Mouse (Mus musculus) forebrain, embryonic 14.5 days (tissue): ENCODE measurements around the gene Zfp839. TPM values are rescaled to one million over a fixed set of nuclear protein-coding genes. Genes with fewer than 3 reads are reported as not detected.

Source experiments
- ATAC-seq: fragments of 200-750 bp; cut with Nextera tagmentation; 2 replicates; pipeline ENCODE4 v1.8.0; 2017; ENCODE audit warnings: mild to moderate bottlenecking, moderate library complexity
- DNase-seq: peaks from one replicate; pipeline ENCODE4 v3.0.0-alpha.2; 2015; ENCODE audit warnings: low spot score
- H3K27ac ChIP-seq: fragments of 300-500 bp; sonication (generic); 2 replicates; pipeline ENCODE4 v1.5.1; 2014; ENCODE audit warnings: low read depth, mild to moderate bottlenecking, control low read depth, low read length, moderate library complexity
- H3K27me3 ChIP-seq: fragments of 300-500 bp; sonication (generic); replicated peaks from 2 replicates; pipeline ENCODE4 v1.6.1; 2014; ENCODE audit warnings: low read length, control low read depth, mixed read lengths; ENCODE audit not compliant: control insufficient read depth, insufficient read depth
- H3K36me3 ChIP-seq: fragments of 300-500 bp; sonication (generic); 2 replicates; pipeline ENCODE4 v1.6.1; 2014; ENCODE audit warnings: low read length, control low read depth; ENCODE audit not compliant: control insufficient read depth, insufficient read depth
- H3K4me1 ChIP-seq: fragments of 300-500 bp; sonication (generic); 2 replicates; pipeline ENCODE4 v1.6.1; 2014; ENCODE audit warnings: antibody characterized with exemption, low read length, control low read depth; ENCODE audit not compliant: control insufficient read depth, insufficient read depth
- H3K4me2 ChIP-seq: fragments of 300-500 bp; sonication (generic); 2 replicates; pipeline ENCODE4 v1.6.1; 2014; ENCODE audit warnings: mild to moderate bottlenecking, control low read depth, low read length
- H3K4me3 ChIP-seq: fragments of 300-500 bp; sonication (generic); 2 replicates; pipeline ENCODE4 v1.5.1; 2014; ENCODE audit warnings: low read depth, low read length, control low read depth
- H3K9ac ChIP-seq: fragments of 300-500 bp; sonication (generic); 2 replicates; pipeline ENCODE4 v1.6.1; 2014; ENCODE audit warnings: mild to moderate bottlenecking, low read length, control low read depth, moderate library complexity
- H3K9me3 ChIP-seq: fragments of 300-500 bp; sonication (generic); replicated peaks from 2 replicates; pipeline ENCODE4 v1.6.1; 2016; ENCODE audit warnings: low read length, control low read depth, mixed read lengths; ENCODE audit not compliant: control insufficient read depth
- WGBS: fragments of 180-500 bp; shearing (Covaris S2); extraction: QIAGEN DNeasy Blood & Tissue Kit; methylation state at CpG from one replicate; pipeline ENCODE4 v1.1.7; 2014; 5-methylcytosine and 5-hydroxymethylcytosine counted together
- polyA plus RNA-seq: library from polyadenylated mRNA; unstranded; fragments of >200 nt; fragmentation: Nextera tagmentation; extraction: Ambion mirVana; gene quantifications from 2 replicates; pipeline ENCODE4 v1.2.1, GENCODE M21; 2014

Gene Zfp839
- polyA plus RNA-seq, 1 experiment from 2014 or later, result 0.81 TPM

DNA sequence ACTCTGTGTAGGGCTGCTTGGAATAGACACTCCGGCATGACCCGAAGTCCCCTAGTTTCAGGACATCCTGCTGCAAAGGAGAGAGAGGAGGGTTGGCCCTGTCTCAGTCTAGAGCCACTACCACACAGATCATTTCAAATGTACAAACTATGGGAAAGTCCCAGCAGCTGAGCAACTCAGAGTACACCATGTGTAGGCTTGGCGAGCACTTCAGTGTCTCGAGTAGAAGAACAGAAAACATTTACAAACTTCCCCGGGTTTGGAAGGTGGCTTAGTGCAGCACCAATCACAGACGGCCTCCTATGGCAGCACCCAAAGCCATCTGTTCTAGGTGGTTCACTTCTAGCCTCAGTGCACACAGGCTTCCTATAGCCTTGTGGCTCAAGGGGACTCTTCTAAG is 36.4 kb upstream of the Zfp839 start:
- H3K27ac ChIP-seq, result no peak overlapping the region
- WGBS, result 96% methylated on average over 6 of the region's 6 CpGs
- no peaks in the 10 kb centered on the region for H3K9me3 ChIP-seq
- no peak overlapping the region for H3K4me2 ChIP-seq
- DNase-seq (no peak), ATAC-seq (no peak)
- no peak overlapping the region for H3K9ac ChIP-seq
- peaks cover 22% of the 10 kb centered on the region; the same call in 1 of the 2 replicates for H3K36me3 ChIP-seq
- H3K27me3 ChIP-seq, result no peaks in the 10 kb centered on the region
- H3K4me3 ChIP-seq, result no peak overlapping the region
- no peaks in the 10 kb centered on the region for H3K4me1 ChIP-seq

DNA sequence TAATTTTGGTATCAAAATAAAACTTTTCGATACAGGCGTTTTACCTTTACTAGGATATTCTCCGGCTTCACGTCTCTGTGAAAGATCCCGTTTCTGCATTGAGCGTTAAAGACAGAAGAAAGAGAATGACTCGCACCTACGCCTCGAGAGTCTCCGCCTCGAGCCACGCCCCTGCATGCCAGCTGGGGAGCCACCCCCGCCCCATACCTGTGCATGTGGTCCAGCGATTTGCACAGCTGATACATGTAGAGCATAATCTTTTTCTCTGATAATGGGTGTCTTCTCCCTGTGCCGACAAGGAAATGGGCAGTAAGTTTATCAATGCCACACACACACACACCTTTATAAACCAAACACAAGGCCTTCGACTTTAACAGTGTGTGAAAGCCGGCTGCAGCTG is 35.1 kb upstream of the Zfp839 start:
- H3K4me1 ChIP-seq, result no peaks in the 10 kb centered on the region
- no peak overlapping the region for H3K4me3 ChIP-seq
- no peaks in the 10 kb centered on the region for H3K9me3 ChIP-seq
- H3K4me2 ChIP-seq, result no peak overlapping the region
- no peak overlapping the region for H3K9ac ChIP-seq
- H3K36me3 ChIP-seq, result peaks cover 22% of the 10 kb centered on the region; the same call in 1 of the 2 replicates
- no peak for ATAC-seq
- WGBS, result 83% methylated on average over 17 of the region's 17 CpGs
- H3K27me3 ChIP-seq, result no peaks in the 10 kb centered on the region
- DNase-seq, result no peak
- H3K27ac ChIP-seq, result no peak overlapping the region

DNA sequence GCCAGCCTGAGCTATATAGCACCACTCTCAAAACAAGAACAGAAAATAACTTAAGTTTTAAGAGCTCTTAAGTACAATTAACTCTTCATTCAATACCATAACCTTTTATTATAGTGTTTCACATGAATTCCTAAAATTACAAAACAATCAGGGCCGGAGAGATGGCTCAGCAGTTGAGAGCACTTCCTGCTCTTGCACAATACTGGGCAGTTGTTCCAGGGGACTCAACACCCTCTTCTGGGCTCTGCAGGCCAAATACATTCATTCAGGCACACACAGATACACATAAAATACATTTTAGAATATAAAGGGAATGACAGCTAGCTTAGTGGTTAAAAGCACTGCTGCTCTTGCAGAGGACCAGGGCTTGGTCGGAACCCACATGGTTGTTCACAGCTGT is 33.2 kb upstream of the Zfp839 start:
- peaks cover 16% of the 10 kb centered on the region; the same call in 1 of the 2 replicates for H3K36me3 ChIP-seq

GRCm38 (mm10) chr12:110819367-110819766 is 30.7 kb upstream of the Zfp839 start:
- no peak for DNase-seq
- 84% methylated on average over 8 of the region's 8 CpGs for WGBS
- H3K9me3 ChIP-seq, result no peaks in the 10 kb centered on the region
- H3K27ac ChIP-seq, result no peak overlapping the region
- H3K36me3 ChIP-seq, result 0 out of 2 replicates have a peak, but pooled peaks cover 5% of the 10 kb centered on the region
- H3K9ac ChIP-seq, result no peak overlapping the region
- H3K4me2 ChIP-seq, result no peak overlapping the region
- no peak for ATAC-seq
- H3K4me3 ChIP-seq, result no peak overlapping the region
- no peaks in the 10 kb centered on the region for H3K27me3 ChIP-seq
- H3K4me1 ChIP-seq, result no peaks in the 10 kb centered on the region

More for the DNA sequence above, 33.2 kb upstream of the Zfp839 start:
- H3K9me3 ChIP-seq, result no peaks in the 10 kb centered on the region
- no peaks in the 10 kb centered on the region for H3K27me3 ChIP-seq
- no peak overlapping the region for H3K4me3 ChIP-seq
- no peak overlapping the region for H3K27ac ChIP-seq
- WGBS, result 86% methylated on average over 2 of the region's 2 CpGs
- no peak overlapping the region for H3K9ac ChIP-seq
- DNase-seq, result no peak
- no peak overlapping the region for H3K4me2 ChIP-seq
- no peak for ATAC-seq
- no peaks in the 10 kb centered on the region for H3K4me1 ChIP-seq

- no peak overlapping the region for H3K27ac ChIP-seq
- DNase-seq, result no peak
- H3K36me3 ChIP-seq, result no peaks in the 10 kb centered on the region
- H3K9ac ChIP-seq, result no peak overlapping the region
- no peak overlapping the region for H3K4me2 ChIP-seq
- no peaks in the 10 kb centered on the region for H3K4me1 ChIP-seq
- no peaks in the 10 kb centered on the region for H3K9me3 ChIP-seq
- no peak overlapping the region for H3K4me3 ChIP-seq
- H3K27me3 ChIP-seq, result no peaks in the 10 kb centered on the region
- 89% methylated on average over 2 of the region's 2 CpGs for WGBS
- ATAC-seq, result no peak
Measured at GRCm38 (mm10) chr12:110821787-110822186, 28.3 kb upstream of the Zfp839 start.

DNA sequence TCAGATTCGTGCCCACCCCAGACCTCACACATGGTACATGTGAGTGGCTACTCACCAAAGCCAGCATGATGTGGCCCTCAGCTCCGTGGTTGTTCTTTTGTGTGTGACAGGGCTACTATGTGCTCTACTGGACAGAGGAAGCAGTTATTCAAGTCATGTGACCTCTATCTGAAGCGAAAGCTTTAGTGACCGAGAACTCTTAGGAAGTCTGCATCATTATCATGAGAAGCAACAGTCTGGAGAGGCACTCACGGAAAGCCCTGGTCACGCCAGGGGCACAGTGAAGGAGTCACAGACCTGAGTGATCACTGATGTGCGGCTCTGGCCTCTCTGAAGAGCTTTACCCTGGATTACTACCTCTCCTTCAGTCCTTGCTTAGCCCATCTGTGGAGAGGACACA is 27.7 kb upstream of the Zfp839 start:
- Histone ChIP-seq H3K36me3 (peaks cover under 1% of the 10 kb centered on the region; the same call in 1 of the 2 replicates), H3K4me2 (no peak overlapping the region), H3K27ac (no peak overlapping the region), H3K4me3 (no peak overlapping the region), H3K27me3 (no peaks in the 10 kb centered on the region), H3K9me3 (no peaks in the 10 kb centered on the region), H3K4me1 (no peaks in the 10 kb centered on the region), H3K9ac (no peak overlapping the region)
- DNase-seq (no peak), ATAC-seq (no peak)
- 91% methylated on average over 7 of the region's 7 CpGs for WGBS

DNA sequence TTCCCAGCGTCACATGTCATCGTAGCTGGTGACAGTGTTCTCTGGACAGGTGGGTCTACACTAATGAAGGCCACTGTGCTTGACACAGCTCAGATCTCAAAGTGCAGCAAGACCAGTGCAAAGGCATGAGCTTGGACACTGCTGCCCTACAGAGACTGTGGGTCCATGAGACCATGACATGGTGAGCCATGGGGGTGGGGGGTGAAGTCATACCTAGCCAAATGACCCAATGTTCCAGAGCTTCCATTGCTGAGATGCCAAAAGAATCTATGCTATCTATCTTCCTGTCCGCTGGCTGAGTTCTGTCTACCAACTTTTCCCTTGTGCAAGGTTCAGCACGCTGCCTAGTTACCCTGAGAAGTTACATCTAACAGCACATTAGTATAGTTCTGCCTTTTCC is 21.1 kb upstream of the Zfp839 start:
- H3K4me2 ChIP-seq, result no peak overlapping the region
- WGBS, result 94% methylated on average over 4 of the region's 4 CpGs

GRCm38 (mm10) chr12:110830293-110831024 is 19.6 kb upstream of the Zfp839 start:
- no peaks in the 10 kb centered on the region for H3K9me3 ChIP-seq
- 86% methylated on average over 10 of the region's 11 CpGs for WGBS
- no peak overlapping the region for H3K4me2 ChIP-seq
- no peak overlapping the region for H3K4me3 ChIP-seq
- DNase-seq, result no peak
- ATAC-seq, result no peak
- H3K36me3 ChIP-seq, result peaks cover 6% of the 10 kb centered on the region; the same call in 1 of the 2 replicates
- H3K4me1 ChIP-seq, result no peaks in the 10 kb centered on the region
- H3K9ac ChIP-seq, result no peak overlapping the region
- no peak overlapping the region for H3K27ac ChIP-seq
- no peaks in the 10 kb centered on the region for H3K27me3 ChIP-seq

More for the DNA sequence above, 21.1 kb upstream of the Zfp839 start:
- Histone ChIP-seq H3K9me3 (no peaks in the 10 kb centered on the region), H3K36me3 (peaks cover 6% of the 10 kb centered on the region; the same call in 1 of the 2 replicates), H3K4me1 (no peaks in the 10 kb centered on the region), H3K27ac (no peak overlapping the region), H3K27me3 (no peaks in the 10 kb centered on the region), H3K4me3 (no peak overlapping the region), H3K9ac (no peak overlapping the region)
- DNase-seq (no peak), ATAC-seq (no peak)

GRCm38 (mm10) chr12:110835182-110835581 is 14.9 kb upstream of the Zfp839 start:
- H3K36me3 ChIP-seq, result no peaks in the 10 kb centered on the region
- ATAC-seq, result no peak
- H3K4me2 ChIP-seq, result no peak overlapping the region

More at GRCm38 (mm10) chr12:110835182-110835581, 14.9 kb upstream of the Zfp839 start:
- WGBS, result 98% methylated on average over 3 of the region's 3 CpGs
- DNase-seq, result no peak
- peaks cover 8% of the 10 kb centered on the region; the same call in 1 of the 2 replicates for H3K4me1 ChIP-seq
- no peak overlapping the region for H3K9ac ChIP-seq
- H3K9me3 ChIP-seq, result no peaks in the 10 kb centered on the region
- no peaks in the 10 kb centered on the region for H3K27me3 ChIP-seq
- H3K4me3 ChIP-seq, result no peak overlapping the region
- no peak overlapping the region for H3K27ac ChIP-seq
